Mouse (Mus musculus): Measurements from ENCODE around the gene Pef1. TPM values are rescaled to one million over a fixed set of nuclear protein-coding genes. Genes with fewer than 3 reads are reported as not detected.

Gene Pef1
- polyA plus RNA-seq, 1 experiment, result 47.1 TPM

- DNase-seq (ENCODE audit: low read depth in 1 of 2, low spot score in 2 of 2), result no peak
- no peak for TF ChIP-seq POLR2A (IDR thresholded peaks at IDR 0.05; ENCODE audit: low read depth, low read length)
- TF ChIP-seq CTCF (IDR thresholded peaks at IDR 0.05; ENCODE audit: extremely low read depth, insufficient read depth, insufficient read length, insufficient replicate concordance), result no peak
- Histone ChIP-seq H3K27ac (ENCODE audit: insufficient read depth, low read length) (0 out of 2 replicates have a peak overlapping the region, but pooled peaks have one; percentile 22), H3K4me1 (ENCODE audit: control insufficient read depth, insufficient read depth, insufficient read length) (no peaks in the 10 kb centered on the region), H3K4me3 (ENCODE audit: extremely low read depth, insufficient read depth, insufficient read length) (no peak overlapping the region), H3K27me3 (ENCODE audit: control insufficient read depth, insufficient read depth, low read length) (no peaks in the 10 kb centered on the region), H3K36me3 (ENCODE audit: control insufficient read depth, insufficient read depth, low read length) (no peaks in the 10 kb centered on the region)
- WGBS, result 86% methylated on average over 8 of the region's 8 CpGs
Observed at GRCm38 (mm10) chr4:130166592-130166991, 64.2 kb downstream of the Pef1 start.

- no peaks in the 10 kb centered on the region for H3K36me3 ChIP-seq (ENCODE audit: control insufficient read depth, insufficient read depth, low read length)
- no peak overlapping the region for H3K4me3 ChIP-seq (ENCODE audit: extremely low read depth, insufficient read depth, insufficient read length)
- 76% methylated on average over 22 of the region's 22 CpGs for WGBS
- TF ChIP-seq CTCF (IDR thresholded peaks at IDR 0.05; ENCODE audit: extremely low read depth, insufficient read depth, insufficient read length, insufficient replicate concordance) (no peak), POLR2A (IDR thresholded peaks at IDR 0.05; ENCODE audit: low read depth, low read length) (no peak)
- no peaks in the 10 kb centered on the region for H3K4me1 ChIP-seq (ENCODE audit: control insufficient read depth, insufficient read depth, insufficient read length)
- peak overlapping the region; percentile 42; the same call in 1 of the 2 replicates for H3K27ac ChIP-seq (ENCODE audit: insufficient read depth, low read length)
- DNase-seq (ENCODE audit: low read depth in 1 of 2, low spot score in 2 of 2), result no peak
- no peaks in the 10 kb centered on the region for H3K27me3 ChIP-seq (ENCODE audit: control insufficient read depth, insufficient read depth, low read length)
Observed at GRCm38 (mm10) chr4:130167321-130167720, 65.0 kb downstream of the Pef1 start.

- Histone ChIP-seq H3K27me3 (ENCODE audit: control insufficient read depth, insufficient read depth, low read length) (no peaks in the 10 kb centered on the region), H3K36me3 (ENCODE audit: control insufficient read depth, insufficient read depth, low read length) (no peaks in the 10 kb centered on the region), H3K27ac (ENCODE audit: insufficient read depth, low read length) (peak overlapping the region; percentile 42; the same call in 1 of the 2 replicates), H3K4me3 (ENCODE audit: extremely low read depth, insufficient read depth, insufficient read length) (no peak overlapping the region), H3K4me1 (ENCODE audit: control insufficient read depth, insufficient read depth, insufficient read length) (no peaks in the 10 kb centered on the region)
- TF ChIP-seq POLR2A (IDR thresholded peaks at IDR 0.05; ENCODE audit: low read depth, low read length) (no peak), CTCF (IDR thresholded peaks at IDR 0.05; ENCODE audit: extremely low read depth, insufficient read depth, insufficient read length, insufficient replicate concordance) (no peak)
- 48% methylated on average over 9 of the region's 9 CpGs for WGBS
- no peak for DNase-seq (ENCODE audit: low read depth in 1 of 2, low spot score in 2 of 2)
Observed at GRCm38 (mm10) chr4:130167814-130168213, 65.5 kb downstream of the Pef1 start.

- no peaks in the 10 kb centered on the region for H3K4me1 ChIP-seq (ENCODE audit: control insufficient read depth, insufficient read depth, insufficient read length)
- H3K4me3 ChIP-seq (ENCODE audit: extremely low read depth, insufficient read depth, insufficient read length), result no peak overlapping the region
- 35% methylated on average over 16 of the region's 16 CpGs for WGBS
- no peaks in the 10 kb centered on the region for H3K36me3 ChIP-seq (ENCODE audit: control insufficient read depth, insufficient read depth, low read length)
- peak overlapping the region; percentile 14; the same call in 1 of the 2 replicates for H3K27ac ChIP-seq (ENCODE audit: insufficient read depth, low read length)
- H3K27me3 ChIP-seq (ENCODE audit: control insufficient read depth, insufficient read depth, low read length), result no peaks in the 10 kb centered on the region
- DNase-seq (ENCODE audit: low read depth in 1 of 2, low spot score in 2 of 2), result peak in 1 of 2 experiments; percentile 12
- no peak for TF ChIP-seq POLR2A (IDR thresholded peaks at IDR 0.05; ENCODE audit: low read depth, low read length)
- no peak for TF ChIP-seq CTCF (IDR thresholded peaks at IDR 0.05; ENCODE audit: extremely low read depth, insufficient read depth, insufficient read length, insufficient replicate concordance)
Observed at GRCm38 (mm10) chr4:130168280-130169183, 66.2 kb downstream of the Pef1 start.

- H3K36me3 ChIP-seq (ENCODE audit: control insufficient read depth, insufficient read depth, low read length), result no peaks in the 10 kb centered on the region
- no peaks in the 10 kb centered on the region for H3K27me3 ChIP-seq (ENCODE audit: control insufficient read depth, insufficient read depth, low read length)
- H3K4me3 ChIP-seq (ENCODE audit: extremely low read depth, insufficient read depth, insufficient read length), result no peak overlapping the region
- DNase-seq (ENCODE audit: low read depth in 1 of 2, low spot score in 2 of 2), result no peak
- WGBS, result 93% methylated on average over 16 of the region's 16 CpGs
- H3K27ac ChIP-seq (ENCODE audit: insufficient read depth, low read length), result no peak overlapping the region
- no peak for TF ChIP-seq POLR2A (IDR thresholded peaks at IDR 0.05; ENCODE audit: low read depth, low read length)
- no peak for TF ChIP-seq CTCF (IDR thresholded peaks at IDR 0.05; ENCODE audit: extremely low read depth, insufficient read depth, insufficient read length, insufficient replicate concordance)
- H3K4me1 ChIP-seq (ENCODE audit: control insufficient read depth, insufficient read depth, insufficient read length), result no peaks in the 10 kb centered on the region
Observed at GRCm38 (mm10) chr4:130169411-130169971, 67.1 kb downstream of the Pef1 start.

- no peaks in the 10 kb centered on the region for H3K36me3 ChIP-seq (ENCODE audit: control insufficient read depth, insufficient read depth, low read length)
- H3K4me1 ChIP-seq (ENCODE audit: control insufficient read depth, insufficient read depth, insufficient read length), result no peaks in the 10 kb centered on the region
- DNase-seq (ENCODE audit: low read depth in 1 of 2, low spot score in 2 of 2), result no peak
- H3K27me3 ChIP-seq (ENCODE audit: control insufficient read depth, insufficient read depth, low read length), result no peaks in the 10 kb centered on the region
- H3K4me3 ChIP-seq (ENCODE audit: extremely low read depth, insufficient read depth, insufficient read length), result no peak overlapping the region
- no peak for TF ChIP-seq POLR2A (IDR thresholded peaks at IDR 0.05; ENCODE audit: low read depth, low read length)
- no peak for TF ChIP-seq CTCF (IDR thresholded peaks at IDR 0.05; ENCODE audit: extremely low read depth, insufficient read depth, insufficient read length, insufficient replicate concordance)
- WGBS, result 86% methylated on average over 4 of the region's 4 CpGs
- H3K27ac ChIP-seq (ENCODE audit: insufficient read depth, low read length), result no peak overlapping the region
Observed at GRCm38 (mm10) chr4:130170362-130170761, 68.0 kb downstream of the Pef1 start.

Measured in spleen, adult 2 months (tissue).